Mouse (Mus musculus) ovary, adult 18-20 months (tissue): Measurements from ENCODE around the gene Gm20388.

Source experiments
- DNase-seq: peaks from one replicate; pipeline ENCODE4 v3.0.0; 2022; ENCODE audit warnings: low spot score, mixed read lengths

Gm20388 gene

DNA sequence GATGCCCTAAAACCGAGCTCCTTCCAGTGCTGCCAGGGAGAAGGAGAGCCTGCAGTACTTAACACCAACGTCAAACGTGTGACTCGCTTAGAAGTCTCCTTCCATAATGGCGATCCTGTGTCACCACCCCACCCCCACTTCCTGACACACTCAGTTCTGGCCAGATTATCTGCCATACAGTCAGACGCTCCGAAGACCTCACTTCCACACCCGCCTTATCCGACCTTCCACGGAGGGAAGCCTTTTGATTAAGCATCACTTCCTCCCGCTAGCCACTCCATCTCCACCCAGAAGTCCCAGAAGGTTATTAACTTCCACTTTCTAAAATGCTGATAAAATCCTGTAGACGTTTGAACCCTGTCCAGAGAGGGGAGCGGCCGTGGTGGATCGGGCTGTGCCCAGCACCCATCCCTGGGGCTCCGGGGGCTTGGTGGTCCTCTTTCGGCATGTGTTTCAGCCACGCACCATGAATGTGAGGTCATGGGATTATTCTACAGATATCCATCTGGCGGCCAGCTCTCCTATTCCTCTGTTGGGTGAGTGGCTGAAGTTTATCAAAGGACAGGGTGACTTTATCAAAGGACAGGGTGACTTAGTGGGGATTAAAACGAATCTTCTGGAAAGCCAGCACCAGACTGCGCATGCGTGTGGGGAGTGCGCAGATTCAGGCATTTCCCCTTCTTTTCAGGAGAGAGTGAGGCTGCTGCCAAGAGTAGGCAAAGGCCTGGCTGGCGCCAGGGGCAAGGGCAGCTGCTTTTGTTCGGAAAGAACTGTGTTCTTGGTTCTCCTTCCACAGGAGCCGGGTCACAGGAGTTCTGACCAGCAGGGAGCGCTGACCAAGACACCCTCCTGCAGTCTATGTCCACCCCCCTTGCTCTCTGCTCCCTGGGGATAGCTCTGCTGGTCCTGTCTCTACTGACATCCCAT, 1260.2 kb downstream of the Gm20388 start:
- DNase-seq = no peak

- DNase-seq = no peak
Measured at GRCm38 (mm10) chr8:121172567-121172966, 1261.9 kb downstream of the Gm20388 start.

- DNase-seq = no peak
Measured at GRCm38 (mm10) chr8:121174178-121174577, 1263.5 kb downstream of the Gm20388 start.

DNA sequence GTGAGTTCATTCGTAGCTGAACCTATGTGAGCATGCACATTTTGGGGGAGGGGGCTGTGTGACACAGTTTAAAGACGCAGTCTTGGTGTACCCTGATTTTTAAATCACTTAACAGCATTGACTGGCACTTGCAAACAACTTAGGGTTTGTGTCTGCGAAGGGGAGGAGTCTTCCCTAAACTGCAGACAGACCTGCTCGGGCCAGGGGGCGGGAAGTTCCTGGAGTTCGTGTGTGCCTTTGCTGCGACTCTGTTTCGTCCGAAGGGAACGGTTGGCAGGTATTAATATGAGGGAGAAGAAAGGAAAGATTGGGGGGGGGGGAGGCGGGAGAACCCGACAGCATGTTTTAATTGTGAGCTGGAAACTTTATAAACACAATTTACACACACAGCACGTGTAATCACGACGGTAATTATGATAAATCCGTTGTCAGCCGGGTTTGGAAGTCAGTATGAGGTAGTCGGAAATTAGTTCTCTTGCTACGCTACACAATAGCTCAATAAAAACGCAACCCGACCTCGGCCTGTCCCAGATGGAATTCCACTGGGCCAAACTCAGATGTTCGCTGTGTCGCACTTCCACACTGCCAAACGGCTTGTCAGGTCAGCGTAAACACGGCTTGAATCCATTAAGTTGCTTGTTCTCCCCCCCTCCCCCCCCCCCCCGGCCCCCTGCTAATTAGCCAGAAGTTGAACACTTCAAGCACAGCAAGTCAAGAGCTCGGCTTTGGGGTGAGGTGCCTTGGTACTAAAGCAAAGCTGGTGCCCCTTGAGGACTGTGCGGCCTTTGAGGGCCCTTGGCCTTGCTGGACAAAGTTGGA, 1264.3 kb downstream of the Gm20388 start:
- DNase-seq = no peak

GRCm38 (mm10) chr8:121175540-121176090, 1265.0 kb downstream of the Gm20388 start:
- DNase-seq = no peak

- no peak for DNase-seq
Measured at GRCm38 (mm10) chr8:121176291-121176690, 1265.7 kb downstream of the Gm20388 start.

DNA sequence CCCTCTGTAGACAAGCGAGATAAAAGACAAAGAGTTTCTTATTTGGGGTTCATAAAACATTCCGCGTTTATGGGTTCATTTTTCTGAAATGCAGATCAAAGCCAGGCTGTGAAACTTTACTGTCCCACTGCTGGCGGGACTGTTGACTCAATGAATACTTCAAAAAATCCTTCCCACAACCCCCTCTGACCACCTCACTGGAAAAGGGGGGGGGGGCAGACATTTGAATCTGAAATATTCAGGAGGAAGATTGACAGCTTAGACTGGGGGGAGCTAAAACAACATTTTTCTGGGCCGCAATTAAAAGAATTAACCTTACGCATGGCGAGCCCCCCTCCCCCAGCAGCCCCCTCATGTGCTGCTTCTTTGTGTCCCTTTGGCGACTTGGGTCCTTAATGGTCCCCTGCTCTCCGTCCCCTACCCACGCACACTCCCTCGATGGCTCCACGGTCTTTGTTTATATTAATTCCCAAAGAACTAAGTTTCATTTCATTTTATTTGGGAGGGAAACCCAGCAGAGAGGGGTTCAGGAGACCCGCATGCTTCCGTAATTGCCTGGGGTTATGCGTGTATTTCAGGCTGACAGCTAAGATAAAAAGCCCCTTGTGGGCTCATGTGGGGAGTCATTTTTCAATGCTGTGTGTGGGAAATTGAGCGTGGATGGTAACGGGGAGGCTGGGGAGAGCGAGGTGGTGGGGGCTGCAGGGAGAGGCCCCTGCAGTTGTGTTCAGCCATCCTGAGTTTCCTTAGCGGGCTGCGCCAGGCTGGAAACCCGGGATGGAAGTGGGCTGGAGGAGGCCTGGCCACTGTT, 1270.0 kb downstream of the Gm20388 start:
- no peak for DNase-seq

DNA sequence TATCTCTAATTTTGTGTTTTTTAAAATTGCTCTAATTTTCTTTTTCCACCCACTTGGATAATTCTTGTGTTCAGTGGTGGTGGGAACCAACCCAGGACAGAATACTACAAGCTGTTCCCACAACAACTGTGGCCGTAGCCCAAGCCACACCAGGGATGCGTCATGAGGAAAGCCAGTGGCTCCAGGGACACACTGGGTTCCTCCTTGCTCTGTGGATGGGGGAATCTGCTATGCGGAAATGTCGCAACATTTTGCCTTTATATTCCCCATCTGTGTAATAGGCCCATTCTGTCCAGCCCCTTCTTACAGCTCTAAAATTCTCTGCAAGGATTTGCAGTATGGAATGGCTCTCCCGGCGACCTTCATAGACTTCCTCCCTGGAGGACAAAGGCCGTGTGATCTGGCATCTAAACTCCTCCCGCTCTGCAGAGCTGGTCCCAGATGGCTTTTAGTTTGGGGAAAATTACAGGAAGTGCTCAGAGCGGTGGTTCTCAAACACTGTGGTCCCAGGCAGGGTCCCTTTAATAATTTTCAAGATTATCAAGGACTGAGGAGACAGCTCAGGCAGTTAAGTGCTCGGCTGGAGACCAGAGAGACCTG, 1270.7 kb downstream of the Gm20388 start:
- no peak for DNase-seq

DNA sequence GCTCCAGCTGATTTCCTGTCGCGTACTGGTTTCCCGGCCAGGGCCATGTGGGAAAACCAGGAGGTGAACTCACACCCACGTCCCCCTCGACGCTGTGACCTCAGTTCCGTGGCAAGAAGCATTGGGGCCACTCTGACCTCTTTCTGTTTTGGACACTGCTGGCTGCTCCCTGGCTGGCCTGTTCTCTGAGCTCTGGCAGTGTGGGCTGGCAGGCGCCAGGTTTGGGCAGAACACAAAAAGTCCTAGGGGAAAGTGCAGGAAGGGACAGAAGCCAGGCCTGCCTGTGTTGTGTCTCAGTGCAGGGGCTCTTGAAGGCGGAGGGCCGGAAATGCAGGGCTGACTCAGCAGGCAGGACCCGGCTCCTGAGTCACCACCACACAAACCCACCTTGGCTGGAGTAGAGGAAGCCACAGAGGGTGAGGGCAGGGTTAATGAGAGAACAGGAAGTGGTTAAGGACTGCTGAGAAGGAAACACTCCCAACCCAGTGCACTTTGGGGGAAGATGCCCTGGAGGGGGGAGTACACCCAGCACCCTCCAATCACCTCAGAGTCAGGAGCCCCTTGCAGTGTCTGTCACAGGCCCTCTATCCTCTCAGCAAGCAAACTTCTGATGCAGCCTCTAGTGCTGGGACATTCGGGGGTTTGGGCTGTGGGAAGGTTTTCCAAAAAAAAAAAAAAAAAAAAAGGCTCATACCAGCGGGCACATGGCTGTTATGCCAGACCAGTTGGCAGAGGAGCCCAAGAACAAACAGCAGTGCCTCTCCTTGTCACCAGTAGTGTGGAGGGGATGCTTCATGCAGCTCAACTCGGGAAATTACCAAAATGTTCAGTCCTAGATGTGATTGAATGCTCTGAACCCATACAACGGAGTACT, 1277.1 kb downstream of the Gm20388 start:
- peak; percentile 9 for DNase-seq

DNA sequence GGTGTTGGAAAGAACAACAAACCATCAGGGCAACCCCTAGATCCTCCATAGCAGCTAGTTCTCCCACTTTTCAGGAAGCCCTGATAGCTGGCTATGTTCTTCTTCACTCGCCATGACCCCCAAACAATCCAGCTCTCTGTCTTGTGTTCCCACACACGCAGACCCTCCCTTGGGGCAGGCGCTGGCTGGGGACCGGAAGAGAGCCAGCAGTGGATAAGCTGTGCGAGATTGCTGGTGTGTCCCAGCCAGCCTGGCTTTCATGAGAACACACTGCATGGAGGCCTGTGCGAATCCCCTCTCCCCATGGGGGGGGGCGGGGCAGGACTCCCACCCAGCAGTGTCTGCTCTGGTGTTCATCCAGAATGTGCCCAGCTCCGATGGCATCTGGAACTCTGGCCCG, 1278.4 kb downstream of the Gm20388 start:
- no peak for DNase-seq

DNA sequence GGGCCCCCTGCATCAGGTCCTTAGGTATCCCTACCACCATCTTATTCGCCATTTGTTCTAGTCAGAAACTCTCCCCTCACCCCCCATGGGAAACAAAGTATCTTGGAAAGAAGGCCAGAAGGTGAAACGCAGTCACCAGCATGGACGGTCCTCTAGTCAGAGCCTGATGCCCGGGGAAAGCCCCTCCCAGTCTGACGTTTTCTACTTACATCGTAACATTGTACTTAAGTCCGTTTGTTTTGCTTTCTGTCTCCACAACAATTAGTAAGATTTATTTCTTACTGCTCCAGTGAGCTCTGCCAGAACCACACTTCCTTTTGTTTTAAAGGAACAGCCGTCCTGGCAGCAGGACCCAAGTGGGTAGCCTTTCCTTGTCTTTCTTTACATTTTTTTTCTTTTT, 1281.8 kb downstream of the Gm20388 start:
- DNase-seq = no peak

- no peak for DNase-seq
Measured at GRCm38 (mm10) chr8:121195970-121196369, 1285.3 kb downstream of the Gm20388 start.

- DNase-seq = no peak
Measured at GRCm38 (mm10) chr8:121196726-121197668, 1286.4 kb downstream of the Gm20388 start.

DNA sequence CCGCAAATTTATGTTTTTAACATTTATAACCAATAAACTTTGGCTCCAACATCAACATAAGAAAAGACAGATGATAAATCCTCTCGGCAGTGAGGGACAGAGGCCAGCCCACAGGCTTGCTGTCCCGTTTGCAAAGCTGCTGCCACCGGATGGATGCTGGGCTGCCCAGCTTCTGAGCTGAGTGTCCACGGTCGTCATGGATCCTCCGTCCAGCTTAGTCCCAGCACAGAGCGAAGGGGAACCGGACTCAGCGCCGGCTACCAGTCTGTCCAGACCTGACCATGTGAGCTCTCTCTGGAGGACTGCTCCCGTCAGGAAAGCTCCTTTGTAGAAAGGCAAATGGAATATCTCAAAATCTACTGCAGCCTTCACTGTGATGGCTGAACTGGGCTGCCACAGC, 1289.4 kb downstream of the Gm20388 start:
- no peak for DNase-seq

DNA sequence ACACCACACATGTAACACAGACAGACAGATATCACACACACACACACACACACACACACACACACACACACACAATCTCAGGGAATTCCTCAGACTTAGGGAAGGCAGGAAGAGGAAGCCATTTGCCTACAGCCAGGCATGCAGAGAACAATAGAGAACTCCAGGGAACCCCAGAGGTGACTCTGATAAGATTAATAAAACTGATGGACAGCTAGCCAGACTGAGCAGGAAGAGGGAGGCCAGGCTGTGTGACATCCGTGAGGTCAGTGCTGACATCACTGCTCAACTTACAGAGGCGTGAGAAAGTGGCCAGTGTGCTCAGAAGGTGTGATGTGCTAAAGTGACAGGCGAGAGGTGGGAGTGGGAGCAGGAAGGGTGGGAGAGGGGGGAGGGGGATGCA, 1290.3 kb downstream of the Gm20388 start:
- no peak for DNase-seq

DNA sequence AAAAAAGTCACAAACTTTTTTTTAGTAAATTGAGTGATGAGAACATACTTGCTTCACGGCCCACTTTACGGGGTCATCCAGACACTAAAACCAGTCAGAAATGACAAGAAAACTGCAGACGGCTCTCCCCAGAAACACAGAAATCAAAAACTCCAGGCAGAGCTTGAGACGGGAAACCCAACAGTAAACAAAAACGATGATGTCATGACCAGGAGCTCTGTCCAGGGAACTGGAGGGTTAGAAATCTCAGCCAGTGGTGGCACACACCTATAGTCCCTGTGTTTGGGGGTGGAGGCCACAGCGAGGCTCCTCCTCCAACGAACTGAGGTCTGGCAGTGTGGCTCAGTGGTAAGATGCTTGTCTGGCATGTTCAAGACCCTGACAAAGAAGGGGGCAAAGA, 1291.0 kb downstream of the Gm20388 start:
- no peak for DNase-seq

DNA sequence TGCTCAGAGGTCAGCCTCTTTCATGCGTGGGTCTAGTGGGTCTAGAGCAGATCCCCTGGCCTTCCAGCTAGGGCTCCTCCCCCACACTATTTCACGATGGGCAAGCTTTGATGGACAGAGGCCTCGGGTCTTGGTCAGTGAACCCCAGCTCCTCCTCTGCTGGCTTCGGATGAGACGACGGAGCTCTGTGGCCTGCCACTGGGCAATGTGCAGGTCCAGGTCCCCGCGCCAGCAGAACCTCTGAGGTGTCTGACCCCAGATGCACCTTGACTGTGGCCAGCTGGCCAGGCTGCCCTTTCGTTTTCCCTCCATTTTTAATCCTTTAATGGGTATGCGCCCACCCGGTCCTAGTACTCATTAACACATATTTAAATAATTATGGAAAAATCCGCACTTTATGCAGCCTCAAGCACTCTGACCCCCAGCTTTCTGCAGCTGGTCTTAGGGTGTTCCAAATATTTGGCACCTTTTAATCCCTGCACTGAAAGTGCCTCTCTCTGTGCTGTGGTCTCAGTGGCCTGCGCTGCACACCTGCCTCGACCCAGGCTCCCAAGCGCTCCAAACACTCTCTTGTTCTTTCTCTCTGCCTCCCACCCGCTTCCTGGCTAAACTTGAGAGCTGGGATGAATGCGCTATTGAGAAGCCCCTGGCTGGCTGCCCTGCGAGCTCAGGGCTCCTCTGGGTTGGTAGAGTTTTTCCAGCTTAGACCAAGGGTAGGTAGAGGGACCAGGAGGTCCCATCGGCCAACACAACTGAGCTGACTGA, 1293.2 kb downstream of the Gm20388 start:
- DNase-seq = no peak

- DNase-seq = no peak
Measured at GRCm38 (mm10) chr8:121207171-121207570, 1296.5 kb downstream of the Gm20388 start.

GRCm38 (mm10) chr8:121210627-121211026, 1300.0 kb downstream of the Gm20388 start:
- no peak for DNase-seq
